Mouse (Mus musculus) cerebellum, adult 9-10 months (tissue): ENCODE results near the gene Eng.

Source experiments
- DNase-seq: peaks from one replicate; pipeline ENCODE4 v3.0.0; 2022

Gene Eng

GRCm38 (mm10) chr2:32646379-32647056, at the start of gene Eng:
Gene Eng, plus strand, starts transcription at chr2:32646595.
- DNase-seq: no peak

GRCm38 (mm10) chr2:32596725-32597124, 49.7 kb upstream of the Eng start:
- peak; percentile 97 for DNase-seq

GRCm38 (mm10) chr2:32597248-32597647, 49.1 kb upstream of the Eng start:
- DNase-seq: peak; percentile 68

GRCm38 (mm10) chr2:32597699-32598098, 48.7 kb upstream of the Eng start:
- no peak for DNase-seq

- peak; percentile 80 for DNase-seq
Observed at GRCm38 (mm10) chr2:32598506-32598905, 47.9 kb upstream of the Eng start.

- DNase-seq: no peak
Observed at GRCm38 (mm10) chr2:32599409-32599808, 47.0 kb upstream of the Eng start, which contains the start of gene St6galnac6. Gene St6galnac6, plus strand, starts transcription at chr2:32599709.

- no peak for DNase-seq
Observed at GRCm38 (mm10) chr2:32601417-32602065, 44.9 kb upstream of the Eng start.

GRCm38 (mm10) chr2:32602600-32603054, 43.8 kb upstream of the Eng start:
- DNase-seq: peak; percentile 96

GRCm38 (mm10) chr2:32604631-32605030, 41.8 kb upstream of the Eng start:
- DNase-seq: no peak

GRCm38 (mm10) chr2:32606161-32607142, 39.9 kb upstream of the Eng start:
- peak; percentile 89 for DNase-seq

GRCm38 (mm10) chr2:32607262-32607947, 39.0 kb upstream of the Eng start:
- DNase-seq: peak; percentile 77

- peak; percentile 80 for DNase-seq
Observed at GRCm38 (mm10) chr2:32608141-32608777, 38.1 kb upstream of the Eng start.

- peak; percentile 46 for DNase-seq
Observed at GRCm38 (mm10) chr2:32608778-32609435, 37.5 kb upstream of the Eng start.

GRCm38 (mm10) chr2:32610610-32611229, 35.7 kb upstream of the Eng start:
- DNase-seq: peak; percentile 67

GRCm38 (mm10) chr2:32612274-32612673, 34.1 kb upstream of the Eng start:
- DNase-seq: no peak

GRCm38 (mm10) chr2:32617109-32617508, 29.3 kb upstream of the Eng start:
- no peak for DNase-seq

- DNase-seq: no peak
Observed at GRCm38 (mm10) chr2:32617601-32618000, 28.8 kb upstream of the Eng start.

- DNase-seq: no peak
Observed at GRCm38 (mm10) chr2:32618051-32618450, 28.3 kb upstream of the Eng start.

- DNase-seq: no peak
Observed at GRCm38 (mm10) chr2:32620682-32621516, 25.5 kb upstream of the Eng start.

GRCm38 (mm10) chr2:32621517-32621859, 24.9 kb upstream of the Eng start, which contains the start of gene Ak1:
Gene Ak1, plus strand, starts transcription at chr2:32621758.
- no peak for DNase-seq
